ENCODE assay signal across 8 mouse cellular contexts in the genomic region with DNA sequence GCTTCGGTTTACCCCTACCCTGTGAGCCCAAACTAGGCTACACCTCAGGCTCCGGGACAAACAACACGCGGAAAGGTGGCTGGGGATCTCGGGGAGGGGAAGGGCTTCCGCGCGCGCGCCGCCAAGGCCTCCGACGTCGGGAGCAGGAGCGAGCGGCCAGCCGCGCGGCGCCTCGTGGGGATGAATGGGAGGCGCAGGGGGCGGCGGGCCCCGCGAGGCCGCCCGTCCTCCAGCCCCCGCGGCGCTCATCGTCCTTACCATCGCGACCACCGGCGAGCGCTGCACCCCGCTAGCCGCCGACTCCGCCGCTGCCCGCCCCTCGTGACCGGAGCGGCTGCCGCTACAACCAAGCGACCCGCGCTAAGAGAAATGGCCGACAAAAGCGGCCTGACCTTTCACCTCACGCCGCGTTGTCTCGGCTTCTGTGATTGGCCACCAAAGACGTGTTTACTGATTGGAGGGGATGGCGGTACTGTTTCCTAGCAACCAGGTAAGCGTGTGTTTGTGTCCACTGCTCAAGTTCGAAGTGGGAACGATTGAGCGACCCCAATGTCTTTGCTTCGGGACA. TPM values are rescaled to one million over a fixed set of nuclear protein-coding genes. Genes with fewer than 3 reads are reported as not detected.
DNase-seq lines count a peak whose midpoint lies in the region; ATAC-seq and TF ChIP-seq lines count a peak whose summit lies in the region.

A gene (minus strand): TSS at position 426 of the 568 bp plus-strand sequence.

- H3K9me3 ChIP-seq in megakaryocyte, embryonic 14.5 days, result no peaks in the 10 kb centered on the region

- DNase-seq in gastrocnemius, adult 8-10 months (ENCODE audit: low spot score in 2 of 2), result peak; percentile 83 to 84
- DNase-seq in hindlimb bud, embryonic 11.5 days (ENCODE audit: extremely low spot score, low read depth, low spot score), result peak; percentile 97
- peak; percentile 84 to 96 for DNase-seq in left cerebral cortex, adult 8-10 months (ENCODE audit: low spot score in 2 of 2)
- peak; percentile 95 for DNase-seq in right cerebral cortex, postnatal 10 days (ENCODE audit: low spot score in 2 of 2)
- peak; percentile 83 for DNase-seq in urinary bladder, postnatal 25 days (ENCODE audit: low spot score)

- peaks cover 33% of the 10 kb centered on the region for H3K36me3 ChIP-seq in megakaryocyte, embryonic 14.5 days (replicated peaks; ENCODE audit: low read length)

- no peak for TF ChIP-seq CTCF in cortical plate, adult 2 months (IDR thresholded peaks at IDR 0.05; ENCODE audit: extremely low read depth, insufficient read depth, low read length)

- peak; percentile 54; the same call in 1 of the 2 replicates for TF ChIP-seq POLR2A in cortical plate, adult 2 months (IDR thresholded peaks at IDR 0.05; ENCODE audit: extremely low read depth, insufficient read depth, low read length)

- H3K27me3 ChIP-seq in megakaryocyte, embryonic 14.5 days (replicated peaks), result no peaks in the 10 kb centered on the region

- peak; percentile 76 for ATAC-seq in activated CD4-positive, CD25-positive, alpha-beta regulatory T cell, adult 4 months

- no peak within 1 kb of the TSS for H3K27ac ChIP-seq in cortical plate, adult 2 months (ENCODE audit: insufficient read depth, low read length)

- peak within 1 kb of the TSS; percentile 32 for H3K4me3 ChIP-seq in cortical plate, adult 2 months (ENCODE audit: insufficient read depth, low read length)
- peak within 1 kb of the TSS; percentile 94 for H3K4me3 ChIP-seq in megakaryocyte, embryonic 14.5 days (replicated peaks)

- H3K4me1 ChIP-seq in cortical plate, adult 2 months (ENCODE audit: control insufficient read depth, insufficient read depth, low read length), result peaks cover 2% of the 10 kb centered on the region
- H3K4me1 ChIP-seq in megakaryocyte, embryonic 14.5 days, result peaks cover 23% of the 10 kb centered on the region

RNA-seq across cellular contexts. Expression of the gene that starts here (rescaled TPM):
- 10 to 100 TPM; 60.9 to 86.3 TPM for polyA plus RNA-seq in activated CD4-positive, CD25-positive, alpha-beta regulatory T cell, adult 4 months (2017; shearing (Covaris generic))
- 40.4 and 41.6 TPM in 2 replicates for polyA plus RNA-seq in cortical plate, adult 2 months (2012; rRNA removed)
- total RNA-seq in gastrocnemius, adult 8-10 months (2022), result 10 to 100 TPM in 1 of 4 experiments, 1 to 10 TPM in 3; 6.2 to 10.4 (median 7.7) TPM
- total RNA-seq in left cerebral cortex, adult 8-10 months (2022), result 10 to 100 TPM in 3 of 4 experiments, 1 to 10 TPM in 1; 9.7 to 14.9 (median 11.3) TPM
- 12.8 and 75.4 TPM in 2 replicates for polyA plus RNA-seq in megakaryocyte, embryonic 14.5 days (2012; ENCODE audit: insufficient read depth, low replicate concordance)
